Mouse (Mus musculus): ENCODE measurements at regions not wholly inside any gene's neighbourhood (a gene's known extent, or its start where the extent isn't known, plus 50 kb on each side); places are given as distances from the start of the nearest gene placed in this dataset.

- CTCF ChIA-PET: interaction anchor here in 1 of 4 experiments (0.5 kb wide), 1 partner anchor 271 kb away, joined by 3 read pairs; no protein-coding TSS in a partner anchor
- POLR2A ChIA-PET: no interaction called here
Measured at GRCm38 (mm10) chr6:95269524-95269923, 52.4 kb upstream of the Gm10234 start.

Data from embryonic stem cell, embryonic (primary cell).